Mouse (Mus musculus) E14TG2a.4 (cell line): Measurements from ENCODE around the gene Ppt2.

Source experiments
- CTCF ChIP-seq: conservative IDR thresholded peaks from 2 replicates; pipeline ENCODE4 v1.5.1; 2014; ENCODE audit warnings: low read length
- NANOG ChIP-seq: IDR thresholded peaks from 2 replicates; pipeline ENCODE4 v1.6.1; 2014; ENCODE audit warnings: borderline replicate concordance, low read length, mixed read lengths
- POU5F1 ChIP-seq: IDR thresholded peaks from 2 replicates; pipeline ENCODE4 v1.6.1; 2014; ENCODE audit warnings: low read length, borderline replicate concordance

- TF ChIP-seq CTCF (no peak), NANOG (no peak), POU5F1 (no peak)
These were observed at the start of gene Ppt2 for GRCm38 (mm10) chr17:34627943-34628643.
